Mouse (Mus musculus) right cerebral cortex, adult 2 months (tissue): ENCODE measurements at regions not wholly inside any gene's neighbourhood (a gene's known extent, or its start where the extent isn't known, plus 50 kb on each side); places are given as distances from the start of the nearest gene placed in this dataset.
"Not testable (repeated sequence)": the region's sequence is repeated elsewhere in the genome, so short reads cannot be mapped to it uniquely, and the experiment has no call there.

Source experiments
- DNase-seq, 2 experiments: peaks; one replicate each; pipeline ENCODE4 v3.0.0; 2021 to 2022; ENCODE audit warnings: low spot score in 2 of 2

GRCm38 (mm10) chr16:82899611-82900010 lies 71.4 kb downstream of the Gm21833 start:
- no peak for DNase-seq

GRCm38 (mm10) chr16:82920533-82920932 lies 92.4 kb downstream of the Gm21833 start:
- DNase-seq = no peak

GRCm38 (mm10) chr16:82958951-82959350 lies 130.8 kb downstream of the Gm21833 start:
- not testable (repeated sequence) for DNase-seq

- DNase-seq = peak in 1 of 2 experiments; percentile 6
Measured at GRCm38 (mm10) chr16:82991705-82992104, 163.5 kb downstream of the Gm21833 start.

- DNase-seq = no peak
Measured at GRCm38 (mm10) chr16:82997861-82998260, 169.7 kb downstream of the Gm21833 start.

- DNase-seq = no peak
Measured at GRCm38 (mm10) chr16:83021311-83021710, 193.1 kb downstream of the Gm21833 start.

- no peak for DNase-seq
Measured at GRCm38 (mm10) chr16:83063423-83063822, 235.2 kb downstream of the Gm21833 start.

- no peak for DNase-seq
Measured at GRCm38 (mm10) chr16:83071488-83071887, 243.3 kb downstream of the Gm21833 start.

- DNase-seq = no peak
Measured at GRCm38 (mm10) chr16:83092059-83092458, 263.9 kb downstream of the Gm21833 start.

GRCm38 (mm10) chr16:83111128-83111527 lies 282.9 kb downstream of the Gm21833 start:
- peak; percentile 23 to 30 for DNase-seq

GRCm38 (mm10) chr16:83131876-83132275 lies 303.7 kb downstream of the Gm21833 start:
- DNase-seq = no peak

- DNase-seq = no peak
Measured at GRCm38 (mm10) chr16:83173021-83173420, 344.8 kb downstream of the Gm21833 start.

GRCm38 (mm10) chr16:83193441-83193953 lies 365.3 kb downstream of the Gm21833 start:
- peak; percentile 35 to 41 for DNase-seq

GRCm38 (mm10) chr16:83197812-83198211 lies 369.6 kb downstream of the Gm21833 start:
- no peak for DNase-seq
